Mouse (Mus musculus): ENCODE results near the gene Mast4.

GRCm38 (mm10) chr13:102873412-102874016, 460.8 kb downstream of the Mast4 start:
- TF ChIP-seq JUND (conservative IDR thresholded peaks at IDR 0.05; ENCODE audit: low read depth, low read length) (peak; percentile 99), CTCF (conservative IDR thresholded peaks at IDR 0.05 in 1 of 2, IDR thresholded peaks at IDR 0.05 in 1 of 2; ENCODE audit: low read depth in 2 of 2, low read length in 2 of 2) (no peak), POLR2A (IDR thresholded peaks at IDR 0.05; ENCODE audit: low read depth, low read length) (peak; percentile 58), EP300 (IDR thresholded peaks at IDR 0.05; ENCODE audit: low read length) (peak; percentile 98), HCFC1 (IDR thresholded peaks at IDR 0.05; ENCODE audit: low read depth, low read length) (peak; percentile 37; the same call in 1 of the 2 replicates), ZMIZ1 (IDR thresholded peaks at IDR 0.05; ENCODE audit: low read depth, low read length) (peak; percentile 66; the same call in 1 of the 2 replicates), USF1 (IDR thresholded peaks at IDR 0.05; ENCODE audit: low read depth, low read length) (no peak), UBTF (IDR thresholded peaks at IDR 0.05; ENCODE audit: low read depth, low read length) (peak; percentile 70; the same call in 1 of the 2 replicates), MAX (IDR thresholded peaks at IDR 0.05; ENCODE audit: low read length) (peak; percentile 83; the same call in 1 of the 2 replicates), CHD2 (IDR thresholded peaks at IDR 0.05; ENCODE audit: low read length) (peak; percentile 89), CHD1 (IDR thresholded peaks at IDR 0.05; ENCODE audit: low read depth, low read length) (peak; percentile 92)

Data from CH12.LX (cell line).